Mouse (Mus musculus): ENCODE measurements around the gene G3bp2. TPM values are rescaled to one million over a fixed set of nuclear protein-coding genes. Genes with fewer than 3 reads are reported as not detected.
A peak's percentile ranks its signal among the peaks of the same experiment; 100 is the strongest.

G3bp2 gene
- polyA plus RNA-seq, 1 experiment, result 39.1 TPM

- Histone ChIP-seq H3K4me3 (ENCODE audit: insufficient read depth, poor library complexity, severe bottlenecking) (no peak overlapping the region), H3K27me3 (ENCODE audit: control insufficient read depth, insufficient read depth, insufficient read length) (no peaks in the 10 kb centered on the region), H3K79me3 (ENCODE audit: low read depth) (no peaks in the 10 kb centered on the region), H3K36me3 (ENCODE audit: control insufficient read depth, insufficient read depth) (peaks cover 57% of the 10 kb centered on the region), H3K79me2 (ENCODE audit: control insufficient read depth, insufficient read depth) (no peaks in the 10 kb centered on the region), H3ac (ENCODE audit: control insufficient read depth, insufficient read length, low read depth) (no peak overlapping the region)
- TF ChIP-seq MAX (IDR thresholded peaks at IDR 0.05) (no peak), MYOG (IDR thresholded peaks at IDR 0.05; ENCODE audit: control insufficient read depth, extremely low read depth, insufficient read length) (no peak)
These were observed 30.7 kb downstream of the G3bp2 start for GRCm38 (mm10) chr5:92052866-92053265.

GRCm38 (mm10) chr5:92050419-92050818 lies 33.1 kb downstream of the G3bp2 start:
- TF ChIP-seq FOSL1 (IDR thresholded peaks at IDR 0.05; ENCODE audit: insufficient read depth, low read length, poor library complexity, severe bottlenecking) (no peak), USF1 (IDR thresholded peaks at IDR 0.05; ENCODE audit: low read depth) (no peak), MAX (IDR thresholded peaks at IDR 0.05) (no peak), MYOD1 (IDR thresholded peaks at IDR 0.05; ENCODE audit: control insufficient read depth, insufficient read length, low read depth) (no peak), CTCF (IDR thresholded peaks at IDR 0.05; ENCODE audit: control insufficient read depth, insufficient read depth, insufficient read length) (no peak), MYOG (IDR thresholded peaks at IDR 0.05; ENCODE audit: control insufficient read depth, extremely low read depth, insufficient read length) (no peak), CEBPB (IDR thresholded peaks at IDR 0.05; ENCODE audit: low read depth) (no peak)
- H3K4me3 ChIP-seq (ENCODE audit: insufficient read depth, poor library complexity, severe bottlenecking), result no peak overlapping the region
- H3ac ChIP-seq (ENCODE audit: control insufficient read depth, insufficient read length, low read depth), result no peak overlapping the region
- H3K27me3 ChIP-seq (ENCODE audit: control insufficient read depth, insufficient read depth, insufficient read length), result no peaks in the 10 kb centered on the region
- H3K36me3 ChIP-seq (ENCODE audit: control insufficient read depth, insufficient read depth), result peaks cover 33% of the 10 kb centered on the region
- no peaks in the 10 kb centered on the region for H3K79me2 ChIP-seq (ENCODE audit: control insufficient read depth, insufficient read depth)
- no peaks in the 10 kb centered on the region for H3K79me3 ChIP-seq (ENCODE audit: low read depth)

DNA sequence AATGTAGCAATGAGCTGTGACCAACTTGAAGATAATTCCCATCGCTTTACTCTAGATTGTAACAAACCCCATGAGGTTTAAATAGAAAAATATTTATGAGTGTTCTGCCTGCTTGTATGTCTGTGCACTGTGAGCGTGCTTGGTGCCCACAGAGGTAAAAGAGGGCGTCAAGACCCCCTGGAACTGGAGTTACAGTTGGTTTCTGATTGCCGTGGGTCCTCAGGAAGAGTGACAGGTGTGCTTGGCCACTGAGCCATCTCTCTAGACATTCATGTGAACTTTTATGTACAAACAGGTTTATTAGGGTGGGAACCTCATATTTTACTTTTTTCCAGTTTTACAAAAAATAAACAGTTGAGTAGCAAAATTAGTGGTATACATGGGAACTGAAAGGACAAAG lies 39.7 kb downstream of the G3bp2 start, which contains the start of gene Cdkl2:
Gene Cdkl2 (minus strand): TSS at position 101 of the 400 bp plus-strand sequence.
- Histone ChIP-seq H3K36me3 (ENCODE audit: control insufficient read depth, insufficient read depth) (no peaks in the 10 kb centered on the region), H3K79me2 (ENCODE audit: control insufficient read depth, insufficient read depth) (no peaks in the 10 kb centered on the region), H3ac (ENCODE audit: control insufficient read depth, insufficient read length, low read depth) (peak within 1 kb of the TSS; percentile 21), H3K4me3 (ENCODE audit: insufficient read depth, poor library complexity, severe bottlenecking) (peak within 1 kb of the TSS; percentile 45), H3K79me3 (ENCODE audit: low read depth) (no peaks in the 10 kb centered on the region), H3K27me3 (ENCODE audit: control insufficient read depth, insufficient read depth, insufficient read length) (no peaks in the 10 kb centered on the region)
- TF ChIP-seq CTCF (IDR thresholded peaks at IDR 0.05; ENCODE audit: control insufficient read depth, insufficient read depth, insufficient read length) (no peak), USF1 (IDR thresholded peaks at IDR 0.05; ENCODE audit: low read depth) (no peak), MYOG (IDR thresholded peaks at IDR 0.05; ENCODE audit: control insufficient read depth, extremely low read depth, insufficient read length) (no peak), MYOD1 (IDR thresholded peaks at IDR 0.05; ENCODE audit: control insufficient read depth, insufficient read length, low read depth) (no peak), MAX (IDR thresholded peaks at IDR 0.05) (no peak)

- H3K36me3 ChIP-seq (ENCODE audit: control insufficient read depth, insufficient read depth), result no peaks in the 10 kb centered on the region
- no peaks in the 10 kb centered on the region for H3K27me3 ChIP-seq (ENCODE audit: control insufficient read depth, insufficient read depth, insufficient read length)
- no peak for TF ChIP-seq MYOG (IDR thresholded peaks at IDR 0.05; ENCODE audit: control insufficient read depth, extremely low read depth, insufficient read length)
- peak; percentile 14 for TF ChIP-seq MAX (IDR thresholded peaks at IDR 0.05)
- peak overlapping the region; percentile 25 for H3ac ChIP-seq (ENCODE audit: control insufficient read depth, insufficient read length, low read depth)
- H3K79me3 ChIP-seq (ENCODE audit: low read depth), result no peaks in the 10 kb centered on the region
- peak overlapping the region; percentile 45 for H3K4me3 ChIP-seq (ENCODE audit: insufficient read depth, poor library complexity, severe bottlenecking)
- H3K79me2 ChIP-seq (ENCODE audit: control insufficient read depth, insufficient read depth), result no peaks in the 10 kb centered on the region
These were observed 40.9 kb downstream of the G3bp2 start for GRCm38 (mm10) chr5:92042377-92043348.

DNA sequence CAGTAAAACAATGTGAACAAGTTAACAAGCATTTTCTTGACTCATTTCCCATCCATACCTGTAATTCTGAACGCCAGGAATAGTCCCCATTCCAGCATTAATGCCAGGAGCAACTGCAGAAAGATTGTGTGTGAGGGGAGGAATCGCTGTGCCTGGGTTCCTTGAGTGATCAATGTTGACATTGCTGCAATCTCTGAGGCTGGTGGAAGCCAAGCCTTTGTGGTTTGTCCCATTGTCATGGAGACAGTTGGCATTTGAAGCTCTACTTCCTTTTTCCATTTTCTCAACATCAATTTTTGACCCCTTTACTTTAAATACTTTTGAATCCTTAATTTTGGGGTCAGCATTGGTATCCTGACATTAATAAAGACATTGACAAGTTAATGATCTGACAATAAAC lies 63.6 kb downstream of the G3bp2 start:
- Histone ChIP-seq H3ac (ENCODE audit: control insufficient read depth, insufficient read length, low read depth) (no peak overlapping the region), H3K36me3 (ENCODE audit: control insufficient read depth, insufficient read depth) (no peaks in the 10 kb centered on the region), H3K79me3 (ENCODE audit: low read depth) (no peaks in the 10 kb centered on the region), H3K27me3 (ENCODE audit: control insufficient read depth, insufficient read depth, insufficient read length) (no peaks in the 10 kb centered on the region), H3K79me2 (ENCODE audit: control insufficient read depth, insufficient read depth) (no peaks in the 10 kb centered on the region), H3K4me3 (ENCODE audit: insufficient read depth, poor library complexity, severe bottlenecking) (no peak overlapping the region)
- TF ChIP-seq CTCF (IDR thresholded peaks at IDR 0.05; ENCODE audit: control insufficient read depth, insufficient read depth, insufficient read length) (no peak), USF1 (IDR thresholded peaks at IDR 0.05; ENCODE audit: low read depth) (no peak), FOSL1 (IDR thresholded peaks at IDR 0.05; ENCODE audit: insufficient read depth, low read length, poor library complexity, severe bottlenecking) (no peak), MAX (IDR thresholded peaks at IDR 0.05) (no peak), MYOG (IDR thresholded peaks at IDR 0.05; ENCODE audit: control insufficient read depth, extremely low read depth, insufficient read length) (no peak), CEBPB (IDR thresholded peaks at IDR 0.05; ENCODE audit: low read depth) (no peak), MYOD1 (IDR thresholded peaks at IDR 0.05; ENCODE audit: control insufficient read depth, insufficient read length, low read depth) (no peak)

GRCm38 (mm10) chr5:92011756-92012155 lies 71.8 kb downstream of the G3bp2 start:
- TF ChIP-seq MYOD1 (IDR thresholded peaks at IDR 0.05; ENCODE audit: control insufficient read depth, insufficient read length, low read depth), result no peak
- no peak for TF ChIP-seq FOSL1 (IDR thresholded peaks at IDR 0.05; ENCODE audit: insufficient read depth, low read length, poor library complexity, severe bottlenecking)
- no peak for TF ChIP-seq MAX (IDR thresholded peaks at IDR 0.05)
- TF ChIP-seq CTCF (IDR thresholded peaks at IDR 0.05; ENCODE audit: control insufficient read depth, insufficient read depth, insufficient read length), result no peak
- no peak for TF ChIP-seq CEBPB (IDR thresholded peaks at IDR 0.05; ENCODE audit: low read depth)
- TF ChIP-seq USF1 (IDR thresholded peaks at IDR 0.05; ENCODE audit: low read depth), result no peak
- TF ChIP-seq MYOG (IDR thresholded peaks at IDR 0.05; ENCODE audit: control insufficient read depth, extremely low read depth, insufficient read length), result no peak
- H3K27me3 ChIP-seq (ENCODE audit: control insufficient read depth, insufficient read depth, insufficient read length), result no peaks in the 10 kb centered on the region
- H3K79me3 ChIP-seq (ENCODE audit: low read depth), result no peaks in the 10 kb centered on the region
- no peaks in the 10 kb centered on the region for H3K79me2 ChIP-seq (ENCODE audit: control insufficient read depth, insufficient read depth)
- no peak overlapping the region for H3ac ChIP-seq (ENCODE audit: control insufficient read depth, insufficient read length, low read depth)
- H3K4me3 ChIP-seq (ENCODE audit: insufficient read depth, poor library complexity, severe bottlenecking), result no peak overlapping the region
- no peaks in the 10 kb centered on the region for H3K36me3 ChIP-seq (ENCODE audit: control insufficient read depth, insufficient read depth)

All from C2C12 (cell line).